Mouse (Mus musculus) ES-Bruce4 (cell line): ENCODE measurements at regions not wholly inside any gene's neighbourhood (a gene's known extent, or its start where the extent isn't known, plus 50 kb on each side); places are given as distances from the start of the nearest gene placed in this dataset.

Experiments
- CTCF ChIP-seq: IDR thresholded peaks from one replicate; pipeline ENCODE4 v1.8.1; 2011; ENCODE audit warnings: low read depth, low read length
- POLR2A ChIP-seq: IDR thresholded peaks from one replicate; pipeline ENCODE4 v1.8.1; 2011; ENCODE audit warnings: low read length; ENCODE audit not compliant: insufficient read depth

GRCm38 (mm10) chr8:97431467-97431866 lies 1543.1 kb upstream of the Got2 start:
- TF ChIP-seq POLR2A (no peak), CTCF (no peak)
